Mouse (Mus musculus): ENCODE measurements around the gene Cmtm7.

The Cmtm7 gene

DNA sequence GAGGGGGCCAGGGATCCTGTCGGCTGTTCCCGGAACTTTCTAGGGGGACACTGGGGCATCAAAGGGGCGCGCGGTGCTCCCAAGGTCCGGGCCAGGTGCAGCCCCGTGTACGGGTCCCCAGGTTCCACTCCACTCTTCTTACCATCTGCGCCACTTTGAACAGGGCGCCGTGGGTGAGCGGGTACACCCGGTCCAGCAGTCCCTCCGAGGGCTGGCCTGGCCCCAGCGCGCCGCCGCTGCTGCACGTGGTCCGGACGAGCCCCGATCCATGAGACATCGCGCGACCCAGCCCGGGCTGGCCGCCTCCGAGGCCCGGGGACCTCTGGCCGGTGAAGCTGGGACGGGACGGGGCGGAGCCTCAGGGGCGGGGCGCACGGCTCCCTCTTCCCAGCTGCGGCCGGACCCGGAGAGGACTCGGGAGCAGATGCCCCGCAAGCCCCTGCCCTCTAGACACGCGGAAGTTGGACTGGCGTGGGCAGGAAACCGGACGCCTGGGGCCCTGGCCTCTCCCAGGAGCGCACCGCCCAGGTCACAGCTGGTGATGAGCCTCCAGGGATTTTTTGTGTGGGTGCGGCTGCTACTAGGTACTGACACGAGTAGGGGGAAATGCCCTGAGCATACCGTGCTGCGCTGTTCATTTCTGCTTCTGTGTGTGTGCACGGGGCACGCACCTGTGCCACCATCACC, at the start of gene Cmtm7:
Cmtm7 (minus strand) TSS at position 331 of the 687 bp plus-strand sequence.
- DNase-seq = peak; percentile 91

DNA sequence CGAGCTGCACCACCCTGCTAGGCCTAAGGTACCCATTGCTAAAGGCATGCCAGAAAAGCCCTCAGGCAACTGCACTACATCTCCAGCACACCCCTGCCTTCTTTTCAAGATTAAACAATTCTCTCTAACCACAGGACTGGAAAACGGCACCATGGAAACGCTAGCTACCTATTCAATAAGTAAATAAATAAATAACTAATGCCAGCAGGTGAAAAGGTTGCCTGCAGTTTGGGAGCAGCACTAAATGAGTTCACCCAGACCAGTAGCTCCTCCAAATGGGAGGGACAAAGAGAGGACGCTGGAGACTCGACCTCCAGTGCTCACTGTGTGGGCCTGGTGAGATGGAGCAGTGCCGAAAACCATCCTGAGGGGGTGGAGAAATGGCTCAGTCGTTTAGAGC, 48.7 kb upstream of the Cmtm7 start:
- no peak for DNase-seq

DNA sequence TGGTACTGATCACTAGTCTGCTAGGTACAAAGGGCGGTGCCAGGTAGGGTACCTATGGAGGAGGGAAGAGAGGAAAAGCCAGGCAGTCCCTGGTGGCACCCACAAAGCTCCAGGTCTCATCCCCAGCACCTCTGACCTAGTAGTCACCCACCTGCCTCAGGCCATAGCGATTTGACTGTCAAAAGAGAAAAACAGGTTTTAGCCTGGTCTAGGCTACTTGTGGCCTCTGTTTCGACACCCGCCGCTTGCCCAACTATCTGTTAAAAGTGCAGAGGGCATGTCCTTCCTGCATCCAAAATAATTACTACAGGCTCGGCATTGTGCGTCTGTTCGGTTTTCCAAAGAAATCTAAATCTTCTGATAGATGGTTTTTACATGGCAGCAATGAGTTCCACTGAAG, 48.0 kb upstream of the Cmtm7 start:
- DNase-seq = no peak

DNA sequence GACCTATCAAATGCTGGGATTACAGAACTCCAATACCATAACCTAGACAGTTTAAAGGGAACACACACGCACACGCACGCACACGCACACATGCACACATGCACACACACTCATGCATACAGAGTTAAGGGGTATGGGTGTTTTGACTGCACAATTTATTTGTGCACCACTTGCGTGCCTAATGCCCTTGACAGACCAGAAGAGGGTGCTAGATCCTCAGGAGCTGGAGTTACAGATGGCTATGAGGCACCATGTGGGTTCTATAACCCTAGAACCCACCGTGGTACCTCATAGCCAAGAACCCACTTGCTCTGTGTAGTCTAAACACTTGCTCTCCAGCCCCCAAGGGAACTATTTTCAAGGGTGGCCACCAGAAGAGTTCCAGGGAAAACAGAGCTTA, 46.7 kb upstream of the Cmtm7 start:
- no peak for DNase-seq

DNA sequence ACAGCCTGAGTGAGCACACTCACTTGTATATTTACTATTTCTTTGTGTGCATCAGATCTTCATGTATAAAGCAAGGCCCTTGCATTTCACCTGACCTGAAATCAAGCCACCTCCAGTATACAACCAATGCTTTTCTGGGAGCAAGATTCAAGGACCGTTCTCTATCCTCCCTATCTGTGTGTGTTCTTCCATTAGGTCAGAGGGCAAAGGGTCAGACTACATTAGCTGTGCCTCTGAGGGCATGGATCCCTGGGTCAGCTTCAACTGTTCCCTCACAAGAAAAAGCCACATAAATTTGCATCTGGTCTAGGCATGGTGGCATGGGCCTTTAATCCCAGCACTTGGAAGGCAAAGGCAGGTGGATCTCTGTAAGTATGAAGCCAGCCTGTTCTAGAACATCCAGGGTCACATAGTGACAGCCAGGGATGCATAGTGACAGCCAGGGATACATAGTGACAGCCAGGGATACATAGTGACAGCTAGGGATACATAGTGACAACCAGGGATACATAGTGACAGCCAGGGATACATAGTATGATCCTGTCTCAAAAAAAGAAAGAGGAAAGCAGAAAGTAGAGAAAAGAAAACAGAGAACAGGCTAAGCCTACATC, 45.7 kb upstream of the Cmtm7 start:
- DNase-seq = no peak

DNA sequence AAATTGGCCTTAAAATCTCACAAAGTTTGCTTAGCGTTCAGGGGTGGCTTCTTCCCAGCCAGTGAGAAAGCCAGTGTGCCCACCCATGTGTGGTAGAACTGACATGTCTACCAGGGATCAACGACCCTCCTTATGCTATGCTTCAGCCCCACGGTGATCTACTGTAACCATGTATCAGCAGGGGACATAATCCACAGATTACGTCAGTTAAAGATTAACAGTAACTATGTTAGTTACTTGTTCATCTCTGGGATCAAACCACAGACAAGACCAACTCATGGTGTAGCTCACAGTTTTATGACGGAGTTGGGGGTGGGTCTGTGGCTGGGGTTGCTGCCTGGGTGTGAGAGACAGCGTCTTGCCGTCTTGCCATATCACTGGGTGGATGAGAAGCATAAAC, 42.5 kb upstream of the Cmtm7 start:
- no peak for DNase-seq

DNA sequence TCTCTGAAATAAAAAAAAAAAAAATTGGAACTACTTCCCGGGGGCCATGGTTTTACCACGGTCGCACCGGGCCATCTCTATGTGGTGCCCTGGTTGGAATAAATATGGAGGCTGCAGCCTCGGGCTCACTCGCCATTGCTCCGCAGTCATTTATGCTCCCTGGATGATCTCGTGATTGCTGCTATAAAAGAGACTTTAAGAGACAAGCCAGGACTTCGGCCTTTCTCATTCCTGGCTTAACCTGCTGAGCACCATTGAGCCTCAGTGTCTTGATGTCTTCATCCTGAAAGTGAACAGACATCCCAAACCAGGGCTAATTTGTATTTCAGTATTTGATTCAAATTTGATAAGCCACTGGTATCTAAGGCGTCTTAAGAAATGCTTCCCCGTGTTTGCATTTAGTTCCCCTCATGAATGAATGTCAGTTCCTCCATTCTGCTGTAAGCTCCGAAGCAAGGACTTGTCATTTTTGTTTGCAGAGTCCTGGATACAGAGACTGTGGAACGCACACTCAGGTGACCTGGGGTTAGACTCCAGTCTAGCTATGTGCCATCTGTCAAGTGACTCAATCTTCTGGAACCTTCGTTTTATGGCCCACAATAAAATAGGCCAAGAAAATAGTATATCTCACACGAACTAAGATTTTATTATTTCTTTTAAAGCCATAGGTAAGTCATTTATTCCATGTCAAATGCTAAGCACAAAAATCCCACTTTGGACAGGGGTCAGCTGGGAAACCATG, 40.1 kb upstream of the Cmtm7 start:
- DNase-seq = no peak

DNA sequence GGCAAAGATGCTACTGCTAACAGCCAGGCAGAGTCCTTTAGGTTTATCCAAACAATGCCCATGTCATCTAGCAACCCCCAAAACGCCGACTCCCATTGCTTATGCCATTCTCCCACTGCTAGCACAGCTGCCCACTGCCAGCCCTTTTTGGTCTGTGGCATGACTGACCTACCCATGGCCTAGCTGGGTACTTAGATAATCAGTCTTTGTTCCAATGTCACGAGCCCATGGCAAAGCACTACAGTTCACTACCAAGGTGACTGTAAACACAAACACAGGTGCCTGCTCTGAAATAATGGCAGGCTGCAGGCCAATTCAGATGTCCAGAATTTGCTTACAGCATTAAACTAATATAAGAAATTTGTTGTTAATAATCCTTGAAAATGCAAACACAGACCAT, 37.3 kb upstream of the Cmtm7 start:
- no peak for DNase-seq

DNA sequence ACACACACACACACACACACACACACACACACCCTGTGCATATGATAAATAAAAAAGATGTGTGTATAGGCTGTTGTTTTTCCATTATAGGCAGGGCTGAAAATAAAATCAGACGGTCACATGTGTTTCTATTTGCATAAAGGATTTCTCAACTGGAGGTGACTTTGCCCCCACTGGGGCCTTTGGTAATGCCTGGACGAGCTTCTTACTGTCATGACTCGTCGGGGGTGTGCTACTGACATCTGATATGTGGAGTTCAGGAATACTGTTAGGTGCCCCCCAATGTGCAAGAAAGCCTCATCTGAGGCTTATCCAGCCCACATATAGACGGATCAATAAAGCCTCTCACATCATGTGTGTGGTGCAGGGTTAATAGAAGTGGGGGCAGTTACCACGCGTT, 35.4 kb upstream of the Cmtm7 start:
- no peak for DNase-seq

DNA sequence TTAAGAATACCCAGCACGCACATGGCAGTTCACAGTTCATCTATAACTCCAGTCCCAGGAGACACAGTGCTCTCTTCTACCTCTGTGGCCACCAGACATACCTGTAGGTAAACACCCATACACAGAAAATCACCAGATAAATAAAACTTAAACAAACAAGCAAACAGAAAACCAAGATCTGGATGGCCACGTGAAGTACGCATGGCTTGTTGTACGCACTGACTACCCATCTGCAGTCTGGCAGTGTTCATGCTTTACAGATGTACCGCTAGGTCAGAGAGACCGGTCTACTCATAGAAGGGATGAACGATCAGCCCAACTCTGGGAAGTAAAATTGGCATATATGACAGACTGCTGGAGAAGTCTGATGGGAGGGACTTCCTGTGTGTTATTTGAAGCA, 34.5 kb upstream of the Cmtm7 start:
- no peak for DNase-seq

DNA sequence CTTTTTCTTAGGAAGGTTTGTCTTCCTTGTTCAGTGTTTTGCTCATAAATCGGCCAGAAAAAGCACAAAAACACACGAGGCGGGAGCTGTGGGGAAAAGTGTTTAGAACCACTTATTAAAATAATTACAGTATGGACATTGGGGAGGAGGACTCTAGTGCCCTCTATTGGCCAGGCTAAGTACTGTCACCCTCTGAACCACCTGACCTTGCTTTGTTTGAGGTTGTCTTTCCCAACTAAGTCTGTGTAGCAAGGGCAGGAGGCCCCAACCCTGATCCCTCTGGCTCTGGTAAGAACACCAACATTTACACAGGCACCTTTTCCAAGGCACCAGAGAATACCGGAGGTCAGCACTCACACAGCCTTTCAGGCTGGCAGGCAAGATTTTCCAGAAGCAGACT, 33.7 kb upstream of the Cmtm7 start:
- peak; percentile 55 for DNase-seq

DNA sequence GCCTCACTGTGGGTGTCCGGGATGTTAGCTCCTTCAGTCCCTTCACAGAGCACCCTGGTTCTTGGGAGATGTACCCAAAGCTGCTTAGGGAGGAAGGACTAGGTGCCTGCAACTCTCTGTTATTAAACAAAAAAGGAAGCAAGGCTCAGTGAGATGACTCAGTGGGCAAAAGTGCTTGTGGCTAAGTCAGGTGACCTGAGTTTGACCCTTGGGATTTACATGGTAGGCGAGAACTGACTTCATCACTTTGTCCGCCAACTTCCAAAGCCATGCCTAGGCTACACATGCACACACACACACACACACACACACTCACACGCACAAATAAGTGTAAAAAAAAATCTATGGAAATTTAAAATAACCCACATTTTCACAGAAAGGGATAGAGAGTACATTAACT, 30.3 kb upstream of the Cmtm7 start:
- no peak for DNase-seq

DNA sequence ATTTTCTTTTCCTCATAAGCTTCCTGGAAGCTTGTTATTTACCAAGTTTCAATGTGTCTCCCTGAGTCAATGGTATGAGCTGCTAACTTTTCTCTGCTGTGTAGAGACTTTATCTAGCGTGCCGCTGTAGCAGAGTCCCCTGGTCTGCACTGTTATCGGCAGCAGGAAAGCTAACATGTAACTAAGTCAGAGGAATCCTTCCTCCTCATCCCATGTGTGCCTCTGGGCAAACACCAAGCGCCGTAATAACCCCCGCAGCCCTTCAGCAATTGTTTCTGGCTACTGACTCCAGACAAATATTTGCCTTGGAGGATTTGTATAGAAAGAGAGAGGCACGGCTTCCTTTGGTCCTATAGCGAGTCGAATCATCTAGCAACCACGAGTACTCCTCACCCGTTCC, 29.2 kb upstream of the Cmtm7 start:
- DNase-seq = no peak

DNA sequence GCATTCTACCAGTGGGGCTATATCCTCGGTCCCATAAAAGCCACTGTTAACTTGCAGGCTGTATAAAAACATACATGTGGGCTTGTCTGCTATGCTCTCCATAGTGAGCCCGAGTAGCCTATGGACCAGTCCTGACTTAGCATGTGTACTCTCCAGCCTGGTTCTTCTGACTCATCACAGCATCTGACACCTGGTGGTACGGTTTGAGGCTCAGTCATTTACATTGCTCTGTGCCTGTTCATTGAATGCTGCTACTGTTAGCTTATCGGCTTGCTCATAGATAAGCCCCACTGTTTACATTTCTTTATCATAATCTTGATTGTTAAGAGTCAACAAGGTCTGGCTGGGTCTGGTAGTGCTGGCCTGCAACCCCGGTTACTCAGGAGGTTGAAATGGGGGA, 27.0 kb upstream of the Cmtm7 start:
- DNase-seq = no peak

DNA sequence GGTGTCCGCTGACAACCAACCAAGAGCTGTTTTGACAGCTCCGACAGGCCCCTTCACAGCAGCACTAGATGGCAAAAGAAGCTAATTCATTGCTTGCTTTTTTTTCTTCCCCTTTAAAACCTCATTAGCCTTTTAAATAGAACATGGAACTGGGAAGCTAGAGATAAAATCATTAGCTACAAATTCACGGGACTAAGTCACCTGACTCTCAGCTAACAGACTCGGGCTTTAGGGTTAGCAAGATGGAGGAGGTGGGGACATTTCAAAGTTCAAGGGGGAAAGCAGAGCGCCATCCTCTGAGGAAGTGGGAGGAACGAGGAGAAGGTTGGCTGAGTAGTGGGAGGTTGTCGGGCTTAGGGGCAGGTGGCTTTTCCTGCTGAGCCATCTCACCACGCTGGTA, 25.6 kb upstream of the Cmtm7 start:
- DNase-seq = no peak

DNA sequence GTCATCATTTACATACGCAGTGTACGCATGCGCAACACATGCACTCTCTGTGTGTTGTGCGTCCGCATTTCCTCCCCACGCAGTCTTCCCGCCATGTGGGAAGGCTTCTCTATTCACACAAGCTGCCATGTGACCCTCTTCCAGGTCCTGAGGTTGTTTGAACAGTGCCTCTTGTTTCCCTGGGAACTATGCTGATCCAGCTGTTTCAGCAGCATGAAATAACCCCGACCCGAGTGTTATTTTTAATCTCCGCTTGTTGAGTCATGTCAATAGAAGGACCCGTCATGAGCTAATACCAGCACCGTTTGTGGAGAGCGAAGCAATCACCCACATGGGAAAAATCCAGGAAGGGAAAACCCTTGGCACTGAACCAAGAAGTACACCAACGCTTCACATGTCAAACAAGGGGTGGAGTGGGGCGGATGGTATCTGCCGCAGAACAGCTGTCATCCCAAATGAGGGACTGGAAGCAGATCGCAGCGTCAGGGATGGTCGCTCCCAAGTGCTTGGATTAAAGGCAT, 23.6 kb upstream of the Cmtm7 start:
- peak; percentile 53 for DNase-seq

DNA sequence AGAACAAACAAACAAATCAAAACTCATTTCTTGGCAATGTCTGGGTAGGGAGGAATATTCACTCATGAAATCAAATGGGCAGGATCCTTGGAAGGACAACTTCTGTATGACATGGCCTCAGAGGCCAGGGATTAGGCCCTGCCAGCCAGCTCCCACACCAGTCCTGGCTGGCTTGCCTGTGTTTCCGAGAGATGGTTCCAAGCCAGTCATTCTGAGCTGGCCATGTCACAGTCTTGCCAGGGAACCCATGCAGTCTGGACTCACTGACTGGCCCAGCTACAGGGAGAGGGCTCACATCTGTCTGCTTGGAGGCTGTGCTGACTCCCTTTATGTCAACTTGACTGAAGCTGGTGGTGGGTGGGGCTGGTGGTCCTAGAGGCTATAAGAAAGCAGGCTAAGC, 20.5 kb upstream of the Cmtm7 start:
- no peak for DNase-seq

DNA sequence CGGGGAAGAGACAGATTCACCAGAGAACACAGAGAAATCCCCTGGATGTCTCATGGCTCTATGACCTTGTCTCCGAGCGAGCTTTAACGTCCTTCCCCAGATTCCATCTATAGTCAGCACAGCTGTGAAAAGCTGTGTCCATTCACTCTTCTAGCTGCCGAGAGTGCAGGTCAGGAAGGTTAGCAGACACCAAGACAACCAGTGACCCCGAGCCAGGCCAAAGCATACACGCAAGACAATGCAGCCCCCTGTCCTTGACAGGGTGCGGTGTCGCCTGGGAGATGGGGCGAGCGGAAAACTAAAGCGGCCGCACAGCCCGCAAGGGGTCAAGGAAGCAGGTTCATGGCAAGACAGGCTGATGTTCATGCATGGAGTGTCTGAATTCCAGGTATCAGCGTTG, 19.6 kb upstream of the Cmtm7 start:
- DNase-seq = no peak

DNA sequence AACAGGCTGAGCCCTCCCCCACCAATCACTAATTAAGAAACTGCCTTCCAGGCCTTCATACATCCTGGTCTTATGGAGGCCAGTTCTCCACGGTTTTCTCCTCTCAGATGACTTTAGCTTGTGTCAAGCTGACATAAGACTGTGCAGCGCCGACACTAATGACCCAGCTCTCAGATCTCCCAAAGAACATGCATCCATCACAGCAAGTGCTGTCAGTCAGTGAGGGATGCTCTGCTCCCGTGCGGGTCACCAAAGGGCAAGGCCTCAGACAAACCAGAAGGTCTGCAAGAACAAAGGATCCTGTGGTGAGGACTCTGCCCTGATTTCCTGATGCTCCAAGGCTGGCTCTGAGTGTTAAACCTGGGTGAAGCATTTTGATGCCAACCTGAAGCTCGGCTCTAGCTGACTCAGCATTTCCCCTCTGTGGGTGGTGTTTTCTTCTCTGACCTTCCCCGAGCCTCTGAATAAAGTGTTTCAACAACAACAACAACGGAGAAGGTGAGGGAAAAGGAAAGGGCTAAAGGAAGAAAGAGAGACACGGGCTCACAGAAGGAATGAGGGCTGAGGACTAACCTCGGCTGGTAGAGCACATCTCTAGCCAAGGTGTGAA, 17.9 kb upstream of the Cmtm7 start:
- DNase-seq = no peak

DNA sequence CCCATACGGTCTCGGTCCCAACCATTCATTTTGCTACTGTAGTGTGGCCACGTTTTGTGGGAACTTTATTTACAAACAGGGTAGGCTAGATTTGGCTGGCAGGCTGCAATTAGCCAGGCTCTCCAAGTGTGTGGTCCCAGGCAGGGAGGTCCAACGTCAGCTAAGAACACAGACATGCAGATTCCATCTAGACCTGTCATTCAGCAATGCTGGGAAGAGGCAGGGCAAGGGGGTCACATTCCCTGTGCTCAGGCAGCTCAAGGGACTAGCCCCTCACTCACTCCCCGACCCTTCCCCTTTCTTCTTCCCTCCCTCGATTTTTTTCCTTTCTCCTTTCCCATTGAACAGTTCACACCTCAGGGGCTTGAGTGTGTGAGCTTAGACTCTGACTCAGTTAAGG, 17.2 kb upstream of the Cmtm7 start:
- no peak for DNase-seq

DNA sequence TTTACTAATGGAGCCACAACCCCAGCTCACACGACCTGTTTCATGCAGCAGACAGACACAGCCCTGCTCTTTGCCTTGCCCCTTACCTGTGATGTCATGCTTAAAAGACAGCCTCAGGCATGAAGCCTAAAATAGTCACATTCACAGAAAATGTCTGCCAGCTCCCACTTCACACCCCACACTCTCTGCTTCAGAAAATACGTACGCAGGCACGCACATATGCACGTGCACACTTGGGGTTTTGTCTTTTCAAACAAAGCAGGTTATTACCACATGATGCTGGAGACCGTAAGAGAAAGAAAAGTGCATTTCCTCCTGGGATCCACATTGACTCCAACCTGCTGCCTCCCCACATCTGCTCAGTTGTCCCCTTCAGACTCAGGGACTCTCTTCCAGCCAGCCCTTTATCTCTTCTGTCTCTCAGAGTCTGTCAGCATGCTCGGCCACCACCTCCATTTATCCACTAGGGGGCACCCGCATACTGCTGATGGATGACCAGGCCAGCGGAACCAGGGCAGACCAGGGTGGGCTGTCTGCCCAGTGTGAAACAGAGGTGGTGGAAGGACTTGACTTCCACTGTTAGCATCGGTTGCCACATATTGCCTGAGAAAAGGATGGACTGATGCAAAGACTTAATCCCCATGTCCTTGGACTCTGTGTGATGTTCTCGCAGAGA, 15.8 kb upstream of the Cmtm7 start:
- DNase-seq = peak; percentile 88

DNA sequence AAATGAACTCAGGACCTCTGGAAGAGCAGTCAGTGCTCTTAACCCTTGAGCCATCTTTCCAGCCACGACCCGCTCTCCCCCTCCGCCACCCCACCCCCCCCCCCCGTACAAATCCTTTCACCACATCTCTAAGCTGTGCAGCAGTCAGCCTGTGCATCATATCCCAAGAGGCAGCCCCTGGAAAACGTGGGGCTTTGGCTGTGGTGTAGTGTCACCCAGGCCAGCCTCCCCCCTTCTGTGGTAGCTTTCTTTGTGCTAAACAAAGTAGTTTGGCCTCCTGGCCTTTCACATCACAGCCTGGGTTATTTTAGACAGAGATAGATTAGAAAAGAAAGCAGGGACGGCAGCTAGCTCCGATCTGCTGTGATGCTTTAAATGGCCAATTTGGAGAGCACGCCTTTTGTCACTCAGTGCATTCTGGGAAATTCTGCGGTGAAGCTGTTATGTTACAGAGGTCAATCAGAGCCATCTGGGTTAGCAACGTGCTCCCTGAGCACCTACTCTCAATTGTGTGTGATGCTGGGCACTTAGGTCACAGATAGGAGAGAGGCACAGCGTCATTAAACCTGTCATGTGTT, 14.9 kb upstream of the Cmtm7 start:
- no peak for DNase-seq

DNA sequence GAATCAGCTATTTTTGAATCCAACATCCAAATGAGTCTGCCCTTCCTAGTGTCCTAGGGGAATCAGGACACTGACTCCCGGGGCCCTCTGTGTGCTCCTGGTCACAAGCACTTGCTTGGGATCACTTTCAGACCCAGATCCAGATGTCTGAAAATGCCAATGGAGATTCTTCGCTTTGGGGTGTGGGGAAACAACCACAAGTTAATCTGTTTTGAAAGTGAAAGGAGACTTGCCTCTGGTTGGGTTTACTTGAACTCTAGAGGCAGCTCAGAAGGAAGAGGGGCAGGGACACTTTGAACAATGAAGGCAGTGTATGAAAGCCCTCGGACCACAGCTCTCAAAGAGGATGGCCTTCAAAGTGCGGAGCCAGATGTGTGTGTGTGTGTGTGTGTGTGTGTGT, 12.8 kb upstream of the Cmtm7 start:
- DNase-seq = no peak
